Mouse (Mus musculus) activated CD4-positive, CD25-positive, alpha-beta regulatory T cell, adult 4 months (primary cell): ENCODE results near the gene Oxtr. TPM values are rescaled to one million over a fixed set of nuclear protein-coding genes. Genes with fewer than 3 reads are reported as not detected.

Source experiments
- ATAC-seq: one replicate; pipeline ENCODE4 v1.8.0; 2017
- polyA plus RNA-seq, 2 experiments: library from polyadenylated mRNA; unstranded; fragments of 100-300 nt; shearing (Covaris generic); gene quantifications; one replicate each; pipeline ENCODE4 v1.2.1; 2017

The Oxtr gene
- not detected for polyA plus RNA-seq

DNA sequence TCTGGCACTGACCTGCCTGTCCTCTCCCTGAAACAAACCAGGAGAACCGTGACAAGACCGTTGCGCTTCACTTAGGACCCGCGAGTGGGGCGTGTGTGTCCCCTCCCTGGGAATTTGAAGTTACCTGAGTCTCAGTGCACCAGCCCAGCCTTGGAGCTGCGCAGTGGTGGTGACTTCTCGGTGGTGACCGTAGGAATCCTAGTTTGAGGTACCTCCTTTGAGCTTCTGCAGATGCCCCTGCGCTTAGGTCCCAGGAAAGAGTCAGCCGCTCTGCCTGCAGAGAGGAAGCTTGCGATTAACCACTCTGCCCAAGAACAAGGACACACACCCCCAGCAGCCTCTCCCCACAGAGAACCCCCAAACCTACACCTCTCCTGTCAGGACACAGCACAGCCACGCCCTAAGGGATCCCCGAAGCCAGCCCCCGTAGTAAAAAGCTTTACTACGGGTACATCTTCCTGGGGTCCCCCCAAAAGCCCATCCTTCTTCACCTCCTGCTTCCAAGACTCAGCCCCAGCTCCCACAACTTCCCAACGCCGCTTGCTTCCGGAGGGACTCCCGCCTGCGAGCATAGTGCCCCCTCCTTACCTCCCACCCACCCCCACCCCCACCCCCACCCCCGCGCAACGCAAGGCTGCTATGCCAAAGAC is at the start of gene Oxtr:
TSS of gene Oxtr (minus strand) at position 34 of the 650 bp plus-strand sequence.
- no peak for ATAC-seq

DNA sequence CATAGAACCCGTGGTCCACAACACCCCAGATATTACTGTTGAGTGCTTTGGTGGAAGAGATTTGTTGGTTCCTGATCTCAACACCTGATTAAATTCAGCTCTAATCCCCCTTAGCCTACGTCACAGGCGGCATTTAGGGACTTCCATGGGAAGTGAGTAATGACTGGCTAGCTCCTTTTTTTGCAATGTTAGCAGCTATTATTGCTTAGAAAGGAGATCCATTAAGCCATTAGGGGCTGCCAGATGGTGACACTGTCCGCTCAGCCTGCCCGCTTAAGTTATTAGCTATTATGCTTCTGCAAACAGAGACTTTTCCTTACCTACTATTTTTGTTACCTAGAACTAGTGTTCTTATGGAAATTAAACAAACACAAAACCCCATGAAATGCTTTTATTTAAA is 35.7 kb upstream of the Oxtr start:
- ATAC-seq, result no peak

DNA sequence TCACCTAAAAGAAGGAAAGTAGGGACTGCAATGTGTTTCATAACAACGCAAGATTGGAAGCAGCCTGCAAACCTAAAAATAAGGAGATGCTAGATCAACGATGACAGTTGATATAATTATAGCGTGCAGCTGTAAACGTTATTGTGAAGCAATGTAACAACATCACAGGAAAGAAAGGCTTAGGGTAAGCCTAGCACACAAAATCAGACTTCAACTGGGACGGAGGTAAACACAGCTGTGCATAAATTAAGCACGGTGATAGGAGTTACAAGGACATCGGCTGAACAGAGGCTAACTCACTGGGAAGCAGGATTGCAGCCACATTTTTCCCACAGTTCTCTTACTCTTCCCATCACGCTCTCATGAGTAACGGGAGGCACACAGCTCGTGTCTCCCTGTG is 34.7 kb upstream of the Oxtr start:
- ATAC-seq, result no peak

DNA sequence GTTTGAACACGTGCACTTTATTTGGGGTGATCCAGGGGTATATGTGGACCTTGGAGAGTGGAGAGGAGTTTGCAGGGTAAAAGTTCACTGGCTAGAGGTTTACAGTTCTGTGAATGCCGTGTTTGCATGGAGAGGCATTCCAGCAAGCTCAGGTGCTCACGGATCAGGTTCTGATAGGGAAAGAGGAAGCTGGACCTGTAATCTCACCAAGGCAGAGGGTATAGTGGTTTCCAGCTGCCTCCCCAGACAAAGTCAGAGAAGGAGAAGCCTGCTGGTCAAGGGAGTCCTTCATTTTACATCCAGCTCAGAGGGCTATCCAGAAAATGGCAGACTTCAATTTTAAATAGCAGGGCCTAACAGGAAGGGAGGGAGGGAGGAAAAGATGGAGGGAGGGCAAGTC is 28.2 kb upstream of the Oxtr start:
- no peak for ATAC-seq

DNA sequence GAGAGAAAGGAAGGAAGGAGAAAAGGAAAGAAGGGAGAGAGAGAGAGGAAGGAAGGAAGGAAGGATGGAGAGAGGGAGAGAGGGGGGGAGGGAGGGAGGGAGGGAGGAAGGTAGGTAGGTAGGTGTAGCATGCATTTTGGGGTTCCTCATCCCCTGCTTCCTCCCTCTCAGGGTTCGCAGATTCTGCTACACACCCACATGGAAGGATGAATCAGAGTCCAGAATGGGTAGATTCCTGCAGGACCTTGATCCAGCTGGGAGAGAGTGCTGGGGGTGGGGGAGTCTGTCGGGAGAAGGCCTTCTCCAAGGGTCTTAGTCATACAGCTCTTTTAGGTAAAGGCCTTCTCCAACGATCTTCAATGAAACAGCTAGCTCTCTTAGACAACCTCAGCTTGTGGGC is 27.8 kb upstream of the Oxtr start:
- ATAC-seq, result no peak

DNA sequence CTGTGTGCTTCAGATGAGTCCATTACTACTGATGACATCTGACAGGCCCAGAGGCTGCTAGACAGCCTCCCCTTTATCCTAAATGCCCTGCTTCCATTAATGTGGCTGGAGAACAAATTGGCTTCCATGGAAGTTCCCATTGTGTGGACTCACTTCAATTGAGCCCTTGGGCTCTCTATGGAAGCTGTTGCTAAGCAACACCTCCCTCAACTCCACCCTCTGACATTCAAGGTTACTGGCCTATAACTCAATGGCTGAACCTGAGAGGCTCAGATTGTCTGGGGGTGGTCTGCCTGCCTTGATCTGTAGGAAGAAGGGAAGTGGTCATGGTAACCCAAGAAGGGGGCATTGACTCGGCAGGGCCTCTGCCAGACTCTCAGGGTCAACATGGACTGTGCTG is 26.8 kb upstream of the Oxtr start:
- no peak for ATAC-seq

DNA sequence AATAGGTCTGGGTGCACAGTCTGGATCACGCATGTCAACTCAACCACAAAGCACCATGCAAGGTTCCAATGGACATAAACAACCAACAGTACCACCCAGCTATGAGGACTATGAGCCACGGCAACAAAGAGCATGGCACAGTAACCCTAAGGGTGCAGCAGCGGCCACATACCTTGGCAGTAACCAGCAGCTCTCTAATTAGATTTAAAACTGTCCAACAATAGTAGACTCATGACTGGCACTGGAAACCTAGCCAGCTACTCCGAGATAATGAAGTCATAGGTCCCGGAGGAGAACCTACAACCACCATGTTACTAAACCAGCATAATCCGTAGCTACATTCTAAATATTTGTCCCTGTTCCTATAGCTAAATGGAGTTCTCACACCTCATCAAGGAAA is 24.8 kb upstream of the Oxtr start:
- ATAC-seq, result no peak

DNA sequence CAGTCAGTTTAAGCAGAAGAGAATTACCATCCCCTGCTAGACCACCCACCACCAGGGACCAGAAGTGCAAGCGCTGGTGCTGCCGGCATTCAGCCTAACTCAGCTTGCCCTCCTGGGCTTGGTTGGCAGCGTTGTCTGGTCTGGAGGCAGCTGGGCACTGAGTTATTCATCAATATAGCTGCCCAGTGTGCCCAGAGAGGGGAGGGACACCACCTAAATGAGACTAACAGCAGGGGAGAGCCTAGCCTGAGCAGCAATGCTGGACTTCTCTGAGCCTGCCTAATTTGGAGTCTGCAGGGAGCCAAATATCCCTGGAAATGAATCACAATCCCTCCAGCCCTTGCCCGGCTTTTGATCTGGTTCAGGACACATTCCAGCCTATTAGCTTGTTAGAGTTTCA is 20.6 kb upstream of the Oxtr start:
- ATAC-seq, result no peak

DNA sequence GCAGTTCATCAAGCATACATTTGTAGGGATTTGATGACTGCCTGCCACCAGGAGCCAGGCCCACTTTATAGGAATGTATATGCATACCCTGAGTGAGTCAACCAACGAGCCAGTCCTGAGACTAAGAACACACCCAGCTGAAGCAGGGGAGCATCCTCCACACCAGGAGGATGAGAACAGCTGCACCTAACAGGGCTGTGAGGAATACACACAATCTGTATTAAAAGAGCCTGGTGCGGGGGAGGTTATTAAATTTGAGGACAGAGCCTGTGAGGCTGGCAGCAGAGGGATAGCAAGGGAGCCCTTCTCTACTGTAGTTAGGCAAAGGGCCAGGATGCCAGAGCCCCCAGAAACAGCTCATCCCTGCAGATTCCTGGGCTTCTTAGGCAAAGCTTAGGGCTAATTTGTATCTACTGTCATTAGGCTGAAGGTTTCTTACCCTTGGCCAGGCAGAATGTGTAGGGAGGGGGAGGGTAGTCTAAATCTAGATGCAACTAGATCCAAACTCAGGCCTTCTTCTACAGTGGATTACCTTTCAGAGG is 19.9 kb upstream of the Oxtr start:
- ATAC-seq, result no peak

DNA sequence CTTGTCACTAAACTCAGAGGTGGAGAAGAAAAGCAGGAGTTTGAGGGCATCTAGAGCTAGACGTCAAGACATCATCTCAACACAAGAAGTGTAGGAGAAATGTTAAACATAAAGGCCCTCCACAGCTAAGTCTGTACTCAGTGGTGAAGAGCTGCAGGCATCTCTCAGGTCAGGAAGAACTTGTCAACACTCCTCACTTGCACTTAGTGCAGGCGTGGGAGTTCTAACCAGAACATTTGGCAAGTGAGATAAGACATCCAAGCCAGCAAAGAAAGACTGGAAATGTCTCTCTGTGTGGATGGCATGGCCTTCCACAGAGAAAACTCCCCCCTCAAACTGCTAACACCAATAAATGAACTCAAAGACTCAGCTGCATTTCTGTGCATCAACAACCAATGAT is 17.9 kb upstream of the Oxtr start:
- no peak for ATAC-seq

DNA sequence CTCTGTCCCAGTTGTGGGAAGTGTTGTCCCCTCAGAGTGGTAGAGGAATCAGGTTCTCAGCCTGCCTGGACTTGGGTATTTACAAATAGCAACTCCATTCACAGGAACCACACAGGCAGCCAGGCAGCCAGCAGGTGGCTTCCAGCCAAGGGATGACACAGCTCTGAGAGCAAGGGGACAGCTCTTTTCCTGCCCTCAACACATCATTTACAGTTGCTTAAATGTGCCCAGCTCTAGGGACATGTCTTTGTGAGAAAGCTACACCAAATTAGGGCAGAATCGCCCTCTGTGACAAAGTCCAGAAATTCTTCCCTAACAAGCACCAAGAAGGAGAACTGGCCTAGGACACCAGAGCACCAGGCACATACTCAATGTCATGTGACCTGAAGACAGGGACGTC is 11.4 kb upstream of the Oxtr start:
- no peak for ATAC-seq

DNA sequence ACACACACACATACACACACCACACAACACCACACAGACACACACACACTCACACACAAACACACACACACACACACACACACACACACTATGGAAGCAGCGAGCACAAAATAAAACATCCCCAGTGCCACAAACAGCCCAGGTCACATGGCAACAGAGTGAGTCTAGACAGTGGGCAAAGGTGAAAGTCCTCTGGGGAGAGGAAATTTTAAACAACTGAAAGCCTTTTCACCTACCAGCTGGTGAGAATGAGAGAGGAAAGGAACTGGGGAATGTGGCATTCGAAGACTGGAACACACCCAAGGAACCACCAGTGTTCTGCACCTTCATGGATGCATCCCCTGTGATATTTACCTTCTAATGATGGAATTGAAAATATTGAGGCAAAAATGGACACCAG is 9.7 kb upstream of the Oxtr start:
- ATAC-seq, result no peak

DNA sequence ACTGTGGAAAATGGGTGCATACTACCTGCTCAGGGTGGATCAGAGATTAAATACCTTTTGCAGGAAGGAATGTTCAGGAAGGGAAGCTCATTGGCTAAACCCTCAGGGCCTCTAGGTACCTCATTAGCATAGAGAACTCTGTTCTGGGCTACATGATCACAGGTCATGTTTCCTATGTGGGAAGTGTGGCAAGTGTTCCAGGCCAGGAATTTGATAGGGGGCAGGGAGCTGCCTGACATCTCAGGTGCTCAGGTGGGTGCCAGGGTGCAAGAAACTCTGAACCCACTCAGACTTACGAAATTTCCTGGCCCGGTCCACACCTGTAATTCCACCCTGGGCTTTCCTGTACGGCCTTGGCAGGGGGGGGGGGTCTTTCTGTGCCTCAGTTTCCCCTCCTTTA is 9.0 kb upstream of the Oxtr start:
- ATAC-seq, result no peak

DNA sequence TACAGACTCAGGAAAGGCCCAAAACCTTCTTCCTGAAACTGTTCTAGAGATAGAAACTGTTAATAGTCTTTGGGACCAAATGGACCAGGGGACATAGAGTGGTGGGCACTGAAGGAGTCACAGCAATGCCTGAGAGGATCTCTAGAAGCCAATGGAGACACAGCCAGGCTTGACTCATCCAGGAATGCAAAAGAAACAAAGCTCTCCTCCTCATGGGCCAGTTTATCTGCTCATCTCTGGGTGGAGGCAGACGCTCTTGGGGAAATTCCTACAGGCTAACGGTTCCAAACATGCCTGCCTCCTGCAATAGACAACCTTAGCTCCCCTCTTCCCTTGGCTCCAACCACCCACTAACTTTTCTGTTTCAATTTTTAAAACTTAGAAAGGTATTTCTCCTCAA is 7.7 kb upstream of the Oxtr start:
- no peak for ATAC-seq

DNA sequence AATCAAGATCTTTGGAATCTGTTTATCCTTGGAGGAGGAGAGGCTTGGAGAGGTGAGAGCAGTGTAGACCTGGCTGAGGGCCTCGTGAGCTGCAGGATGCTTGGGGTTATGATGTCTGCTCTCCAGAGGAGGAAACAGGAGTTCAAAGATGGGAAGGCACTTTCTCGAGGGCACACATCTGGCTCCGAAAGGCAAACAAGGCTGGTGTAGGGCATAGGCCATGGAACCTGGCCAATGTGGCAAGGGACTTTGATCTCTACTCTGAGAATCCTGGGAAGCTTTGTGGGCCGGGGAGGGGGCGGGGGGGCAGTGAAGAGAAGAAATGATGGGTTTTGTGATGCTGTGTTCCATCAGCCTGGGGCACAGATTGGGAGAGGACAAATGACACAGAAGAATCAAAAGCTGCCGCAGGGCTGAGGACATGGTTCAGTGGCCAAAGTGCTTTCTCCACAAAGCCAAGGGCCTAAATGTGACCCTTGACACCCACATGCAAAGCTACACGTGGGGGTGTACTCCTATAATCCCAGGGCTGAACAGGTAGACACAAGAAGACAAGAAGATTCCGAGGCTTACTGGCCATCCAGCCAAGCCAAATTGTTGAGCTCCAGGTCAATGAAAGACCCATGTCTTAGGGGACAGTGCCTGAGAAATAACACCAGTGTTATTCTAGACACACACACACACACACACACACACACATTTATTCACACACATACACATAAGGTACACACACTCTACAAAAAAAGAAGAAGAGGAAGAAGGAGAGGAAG is 6.7 kb upstream of the Oxtr start:
- ATAC-seq, result no peak

DNA sequence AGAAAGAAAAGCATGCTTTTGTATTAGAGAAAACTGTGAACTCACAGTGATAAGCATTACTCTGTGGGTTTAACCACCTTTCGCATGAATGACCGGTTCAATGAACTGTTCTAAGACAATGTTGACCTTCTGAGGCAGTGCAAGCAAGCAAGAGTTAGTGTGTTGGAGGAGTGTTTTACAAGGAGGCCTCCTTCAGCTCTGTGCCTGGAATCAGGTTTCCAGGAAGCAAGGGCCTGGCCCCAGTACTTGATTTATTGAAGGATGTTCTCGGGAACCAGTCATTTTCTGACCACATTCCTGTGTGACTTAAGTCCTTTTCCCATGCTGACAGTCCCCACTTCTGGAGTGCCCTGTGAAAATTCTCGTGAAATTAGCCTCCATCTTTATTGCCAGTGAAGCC is 5.5 kb upstream of the Oxtr start:
- ATAC-seq, result no peak

DNA sequence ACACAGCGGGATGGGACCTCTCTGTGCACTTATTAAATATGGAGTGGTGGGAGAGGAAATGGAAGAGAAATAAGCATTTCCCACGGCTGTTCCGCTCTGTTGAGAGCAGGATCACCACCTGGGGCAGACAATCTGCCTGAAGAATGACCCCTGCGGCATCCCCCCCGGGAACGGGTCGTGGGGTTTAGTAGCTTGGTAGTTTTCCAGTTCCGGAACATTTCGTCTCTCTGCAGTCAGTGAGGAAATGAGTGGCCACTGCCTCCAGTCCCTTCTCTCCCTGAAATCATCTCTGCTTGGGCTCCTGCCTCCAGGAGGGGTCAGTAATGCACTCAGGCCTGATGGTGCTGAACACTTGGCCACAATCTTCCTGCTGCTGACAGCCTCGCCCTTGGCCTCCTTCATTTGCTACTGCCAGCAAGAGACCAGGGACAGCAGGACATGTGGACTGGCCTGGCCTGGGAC is 4.9 kb upstream of the Oxtr start:
- no peak for ATAC-seq

DNA sequence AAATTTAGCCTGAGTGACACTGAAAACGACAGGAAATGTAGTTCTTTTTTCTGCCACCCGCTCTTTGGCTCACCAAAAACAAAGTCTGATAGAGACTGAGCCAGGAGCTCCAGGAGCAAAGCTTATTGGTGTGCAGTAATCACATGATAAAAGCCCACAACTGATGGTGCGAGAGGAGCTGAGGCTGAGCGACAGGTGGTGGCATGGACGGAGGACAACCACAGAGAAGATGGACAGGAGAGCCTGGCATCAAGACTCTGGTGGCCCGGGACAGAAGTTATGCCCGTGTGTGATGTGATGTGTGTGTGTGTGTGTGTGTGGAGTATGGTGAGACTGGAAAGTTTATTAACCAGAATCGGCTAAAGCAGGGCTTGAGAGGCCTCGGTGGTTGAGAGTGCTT is 3.6 kb upstream of the Oxtr start:
- ATAC-seq, result no peak

DNA sequence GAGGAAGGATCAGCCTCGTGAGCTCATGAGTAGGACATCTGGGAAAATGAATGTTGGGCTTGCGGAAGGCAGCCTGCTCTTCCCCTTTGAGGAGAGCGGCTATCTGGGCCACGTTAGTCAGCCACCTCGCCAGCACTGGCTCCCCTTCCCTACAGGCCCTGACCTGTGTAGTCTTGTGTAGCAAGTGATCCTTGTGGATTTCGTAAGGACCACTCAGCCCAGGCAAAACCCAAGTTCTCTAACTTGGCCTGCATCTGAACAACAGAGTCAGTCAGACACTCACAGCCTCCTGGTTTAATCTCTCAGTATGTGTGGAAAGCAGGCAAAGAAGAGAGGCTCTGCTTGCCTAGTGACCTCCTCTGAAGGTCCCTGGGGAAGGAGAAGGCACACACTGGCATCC is 2.9 kb upstream of the Oxtr start:
- no peak for ATAC-seq

DNA sequence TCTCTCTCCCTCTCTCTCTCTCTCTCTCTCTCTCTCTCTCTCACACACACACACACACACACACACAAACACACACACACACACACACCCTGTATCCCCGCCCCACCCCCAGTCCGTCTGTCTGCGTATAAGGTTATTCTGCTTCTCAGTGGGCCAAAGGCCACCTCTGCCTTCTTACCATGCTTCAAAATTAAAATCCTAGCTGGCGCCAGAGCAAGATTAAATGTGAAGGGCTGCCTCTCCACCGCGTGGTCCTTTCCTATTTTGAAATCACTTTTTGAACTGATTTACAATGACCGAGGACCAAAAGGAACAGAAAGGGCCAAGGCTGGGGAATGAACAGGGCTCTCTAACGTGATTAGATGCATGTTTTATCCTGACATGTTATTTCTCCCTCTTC is 1.8 kb upstream of the Oxtr start:
- ATAC-seq, result no peak

DNA sequence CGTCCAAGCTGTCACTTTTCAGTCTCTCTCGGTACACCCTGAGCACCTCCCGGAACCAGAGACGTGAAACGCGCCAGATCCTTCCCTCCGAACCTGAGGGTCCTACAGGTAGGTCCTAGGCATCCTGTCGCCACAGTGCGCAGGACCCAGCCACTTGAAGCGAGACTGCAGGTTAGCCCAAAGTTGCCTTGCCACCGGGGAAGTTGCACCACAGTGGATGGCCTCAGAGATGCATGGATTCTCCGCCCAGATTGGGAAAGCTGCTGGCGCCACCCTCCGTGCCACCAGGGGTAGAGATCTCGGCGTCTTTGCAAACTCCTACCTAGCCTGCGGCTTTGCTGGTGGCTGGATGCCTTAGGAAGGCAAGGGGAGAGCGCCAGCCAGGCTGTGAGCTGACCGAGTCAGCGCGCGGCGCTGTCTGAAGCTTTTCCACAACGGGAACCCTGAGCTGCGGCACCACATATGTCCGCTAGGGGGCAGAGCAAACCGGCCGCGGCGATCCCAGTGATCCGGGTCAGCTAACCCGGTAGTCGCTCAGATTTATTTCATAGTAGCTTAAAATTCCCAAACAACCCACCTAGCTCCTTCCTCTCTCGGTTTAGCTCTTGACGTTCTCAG is 991 bp upstream of the Oxtr start:
- ATAC-seq, result no peak

DNA sequence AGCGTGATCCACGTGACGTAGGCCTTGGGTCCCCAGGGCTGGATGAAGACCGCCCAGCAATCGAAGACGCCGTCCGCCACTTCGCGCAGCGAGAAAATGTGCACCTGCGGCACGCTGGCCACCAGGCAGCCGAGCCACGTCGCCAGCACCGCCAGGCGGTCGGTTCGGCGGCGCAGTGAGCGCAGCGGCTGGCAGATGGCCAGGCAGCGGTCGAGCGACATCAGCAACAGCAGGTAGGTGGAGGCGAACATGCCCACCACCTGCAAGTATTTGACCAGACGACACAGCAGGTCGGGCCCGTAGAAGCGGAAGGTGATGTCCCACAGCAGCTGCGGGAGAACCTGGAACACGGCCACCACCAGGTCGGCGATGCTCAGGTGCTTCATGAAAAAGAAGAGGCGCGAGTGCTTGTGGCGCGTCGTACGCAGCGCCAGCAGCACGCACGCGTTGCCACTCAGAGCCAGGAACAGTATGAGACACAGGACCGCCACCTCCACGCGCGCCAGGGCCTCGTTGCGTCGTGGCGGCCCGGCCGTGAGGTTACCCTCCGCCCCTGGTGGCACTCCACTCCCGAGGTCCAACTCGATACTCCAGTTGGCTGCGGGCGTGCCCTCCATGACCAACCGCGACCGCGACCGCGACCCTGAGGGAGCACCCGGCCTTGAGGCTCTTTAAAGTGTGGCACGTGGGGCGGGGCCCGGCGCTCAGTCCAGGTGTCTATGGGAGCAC is 398 bp downstream of the Oxtr start:
- ATAC-seq, result no peak

DNA sequence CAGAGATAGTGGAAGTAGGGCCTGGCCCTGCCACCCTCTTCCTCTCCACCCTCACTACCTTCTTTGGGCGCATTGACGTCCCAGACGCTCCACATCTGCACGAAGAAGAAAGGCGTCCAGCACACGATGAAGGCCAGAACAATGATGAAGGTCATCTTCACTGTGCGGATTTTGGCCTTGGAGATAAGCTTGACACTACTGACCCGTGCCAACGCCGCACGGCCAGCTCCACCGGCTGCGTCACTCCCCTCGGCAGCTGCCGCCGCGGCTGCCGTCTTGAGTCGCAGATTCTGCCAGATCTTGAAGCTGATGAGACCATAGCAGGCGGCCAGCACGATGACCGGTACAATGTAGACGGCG is 942 bp downstream of the Oxtr start:
- no peak for ATAC-seq
